ENCODE assay signal across 8 mouse cellular contexts in genomic region chr3:108165532-108166315, GRCm38 (mm10). TPM values are rescaled to one million over a fixed set of nuclear protein-coding genes. Genes with fewer than 3 reads are reported as not detected.
A peak's percentile ranks its signal among the peaks of the same experiment; 100 is the strongest.
DNase-seq lines count a peak whose midpoint lies in the region; ATAC-seq lines count a peak whose summit lies in the region.

No protein-coding gene starts in this region.

- no peak overlapping the region for H3K27ac ChIP-seq in liver, embryonic 16.5 days (ENCODE audit: low read length)
- no peak overlapping the region for H3K27ac ChIP-seq in liver, embryonic 11.5 days (ENCODE audit: low read depth, low read length)
- H3K27ac ChIP-seq in embryonic facial prominence, embryonic 11.5 days (replicated peaks; ENCODE audit: low read depth, low read length) = peak overlapping the region; percentile 65
- peak overlapping the region; percentile 57 for H3K27ac ChIP-seq in midbrain, embryonic 15.5 days

- H3K27me3 ChIP-seq in liver, embryonic 16.5 days (ENCODE audit: control insufficient read depth, insufficient read depth, low read depth, low read length) = no peaks in the 10 kb centered on the region; the same call in 1 of the 2 replicates
- H3K27me3 ChIP-seq in liver, embryonic 11.5 days (replicated peaks; ENCODE audit: control insufficient read depth, insufficient read depth, low read length) = no peaks in the 10 kb centered on the region
- H3K27me3 ChIP-seq in embryonic facial prominence, embryonic 11.5 days (ENCODE audit: control insufficient read depth, insufficient read depth, low read length) = no peaks in the 10 kb centered on the region
- no peaks in the 10 kb centered on the region for H3K27me3 ChIP-seq in midbrain, embryonic 15.5 days (replicated peaks)

- no peak for DNase-seq in liver, embryonic 11.5 days (ENCODE audit: low spot score)
- peak; percentile 33 for DNase-seq in embryonic facial prominence, embryonic 11.5 days (ENCODE audit: low spot score)
- peak; percentile 16 for DNase-seq in gastrocnemius, postnatal 25 days
- DNase-seq in natural killer cell, adult 2 months (ENCODE audit: low spot score in 2 of 2) = no peak
- no peak for DNase-seq in kidney, adult 9 months

- no peak overlapping the region for H3K9ac ChIP-seq in liver, embryonic 16.5 days (ENCODE audit: low read depth, low read length)
- no peak overlapping the region for H3K9ac ChIP-seq in liver, embryonic 11.5 days (ENCODE audit: low read depth, low read length)
- H3K9ac ChIP-seq in embryonic facial prominence, embryonic 11.5 days (replicated peaks; ENCODE audit: low read length) = peak overlapping the region; percentile 13
- H3K9ac ChIP-seq in midbrain, embryonic 15.5 days = no peak overlapping the region

- no peak overlapping the region for H3K4me2 ChIP-seq in liver, embryonic 16.5 days (ENCODE audit: low read depth, low read length)
- no peak overlapping the region for H3K4me2 ChIP-seq in liver, embryonic 11.5 days
- peak overlapping the region; percentile 23; the same call in 1 of the 2 replicates for H3K4me2 ChIP-seq in embryonic facial prominence, embryonic 11.5 days (ENCODE audit: low read depth, low read length)
- no peak overlapping the region for H3K4me2 ChIP-seq in midbrain, embryonic 15.5 days

- no peak overlapping the region for H3K4me3 ChIP-seq in liver, embryonic 16.5 days (ENCODE audit: low read depth, low read length)
- H3K4me3 ChIP-seq in liver, embryonic 11.5 days (ENCODE audit: low read depth, low read length) = no peak overlapping the region
- no peak overlapping the region for H3K4me3 ChIP-seq in embryonic facial prominence, embryonic 11.5 days (ENCODE audit: low read depth, low read length)
- no peak overlapping the region for H3K4me3 ChIP-seq in midbrain, embryonic 15.5 days

- WGBS in liver, embryonic 16.5 days (ENCODE audit: insufficient replicate concordance) = 53% methylated on average over 10 of the region's 10 CpGs
- WGBS in liver, embryonic 11.5 days = 57% methylated on average over 10 of the region's 10 CpGs
- 15% methylated on average over 10 of the region's 10 CpGs for WGBS in embryonic facial prominence, embryonic 11.5 days
- WGBS in midbrain, embryonic 15.5 days = 24% methylated on average over 10 of the region's 10 CpGs

- no peaks in the 10 kb centered on the region for H3K36me3 ChIP-seq in liver, embryonic 16.5 days (ENCODE audit: control insufficient read depth, insufficient read depth)
- H3K36me3 ChIP-seq in liver, embryonic 11.5 days (ENCODE audit: control insufficient read depth, insufficient read depth, low read length) = no peaks in the 10 kb centered on the region
- no peaks in the 10 kb centered on the region for H3K36me3 ChIP-seq in embryonic facial prominence, embryonic 11.5 days (replicated peaks; ENCODE audit: control insufficient read depth, insufficient read depth, low read depth, low read length)
- no peaks in the 10 kb centered on the region for H3K36me3 ChIP-seq in midbrain, embryonic 15.5 days (replicated peaks)

- no peaks in the 10 kb centered on the region for H3K4me1 ChIP-seq in liver, embryonic 16.5 days (ENCODE audit: control insufficient read depth, low read depth, low read length)
- H3K4me1 ChIP-seq in liver, embryonic 11.5 days (replicated peaks; ENCODE audit: control insufficient read depth, insufficient read depth, low read length) = no peaks in the 10 kb centered on the region
- H3K4me1 ChIP-seq in embryonic facial prominence, embryonic 11.5 days (ENCODE audit: control insufficient read depth, insufficient read depth, low read length) = peaks cover 16% of the 10 kb centered on the region
- peaks cover 30% of the 10 kb centered on the region for H3K4me1 ChIP-seq in midbrain, embryonic 15.5 days

- H3K9me3 ChIP-seq in liver, embryonic 16.5 days (replicated peaks; ENCODE audit: control insufficient read depth, low read length) = no peaks in the 10 kb centered on the region
- no peaks in the 10 kb centered on the region for H3K9me3 ChIP-seq in liver, embryonic 11.5 days (ENCODE audit: control insufficient read depth, low read length)
- no peaks in the 10 kb centered on the region for H3K9me3 ChIP-seq in embryonic facial prominence, embryonic 11.5 days (replicated peaks; ENCODE audit: control insufficient read depth, low read length)
- H3K9me3 ChIP-seq in midbrain, embryonic 15.5 days = no peaks in the 10 kb centered on the region

- ATAC-seq in liver, embryonic 16.5 days (ENCODE audit: low read depth) = peak; percentile 9; the same call in 1 of the 2 replicates
- no peak for ATAC-seq in liver, embryonic 11.5 days (replicated peaks; ENCODE audit: low FRiP score)
- peak; percentile 26; the same call in 1 of the 2 replicates for ATAC-seq in embryonic facial prominence, embryonic 11.5 days (replicated peaks; ENCODE audit: insufficient number of reproducible peaks, low FRiP score, low TSS enrichment, low read depth)
- ATAC-seq in midbrain, embryonic 15.5 days (replicated peaks) = peak; percentile 42
- ATAC-seq in cerebellum, adult (ENCODE audit: insufficient number of reproducible peaks, low FRiP score, low TSS enrichment) = no peak

RNA-seq across cellular contexts. Expression of gene Gpr61, which starts 11.0 kb away (rescaled TPM):
- 0.02 TPM in 1 of 2 replicates, not detected in the other for polyA plus RNA-seq in liver, embryonic 16.5 days (2015; fragmentation: Nextera tagmentation; extraction: Ambion mirVana)
- 0.07 TPM in 1 of 2 replicates, not detected in the other for polyA plus RNA-seq in liver, embryonic 11.5 days (2014; fragmentation: Nextera tagmentation; extraction: Ambion mirVana)
- polyA plus RNA-seq in embryonic facial prominence, embryonic 11.5 days (2014; fragmentation: Nextera tagmentation; extraction: Ambion mirVana) = 0.11 and 0.31 TPM in 2 replicates
- total RNA-seq in gastrocnemius, postnatal 25 days (2021) = not detected
- polyA plus RNA-seq in midbrain, embryonic 15.5 days (2015; fragmentation: Nextera tagmentation; extraction: Ambion mirVana) = 5.2 and 5.7 TPM in 2 replicates

RNA-seq across cellular contexts. Expression of gene Gnai3, which starts 19.8 kb away (rescaled TPM):
- 69.9 and 73.7 TPM in 2 replicates for polyA plus RNA-seq in liver, embryonic 16.5 days (2015; fragmentation: Nextera tagmentation; extraction: Ambion mirVana)
- 146 and 170 TPM in 2 replicates for polyA plus RNA-seq in liver, embryonic 11.5 days (2014; fragmentation: Nextera tagmentation; extraction: Ambion mirVana)
- polyA plus RNA-seq in embryonic facial prominence, embryonic 11.5 days (2014; fragmentation: Nextera tagmentation; extraction: Ambion mirVana) = 229 and 242 TPM in 2 replicates
- total RNA-seq in gastrocnemius, postnatal 25 days (2021) = 10 to 100 TPM; 11.4 to 11.7 TPM
- polyA plus RNA-seq in midbrain, embryonic 15.5 days (2015; fragmentation: Nextera tagmentation; extraction: Ambion mirVana) = 111 and 114 TPM in 2 replicates

RNA-seq across cellular contexts. Expression of gene Amigo1, which starts 20.4 kb away (rescaled TPM):
- polyA plus RNA-seq in liver, embryonic 16.5 days (2015; fragmentation: Nextera tagmentation; extraction: Ambion mirVana) = 0.61 and 0.64 TPM in 2 replicates
- 0.88 and 1.5 TPM in 2 replicates for polyA plus RNA-seq in liver, embryonic 11.5 days (2014; fragmentation: Nextera tagmentation; extraction: Ambion mirVana)
- polyA plus RNA-seq in embryonic facial prominence, embryonic 11.5 days (2014; fragmentation: Nextera tagmentation; extraction: Ambion mirVana) = 2.8 and 3.1 TPM in 2 replicates
- total RNA-seq in gastrocnemius, postnatal 25 days (2021) = 10 to 100 TPM; 21.3 to 23.3 TPM
- polyA plus RNA-seq in midbrain, embryonic 15.5 days (2015; fragmentation: Nextera tagmentation; extraction: Ambion mirVana) = 14.4 and 14.7 TPM in 2 replicates

RNA-seq across cellular contexts. Expression of gene Cyb561d1, which starts 35.3 kb away (rescaled TPM):
- polyA plus RNA-seq in liver, embryonic 16.5 days (2015; fragmentation: Nextera tagmentation; extraction: Ambion mirVana) = 1.9 TPM in 2 replicates
- polyA plus RNA-seq in liver, embryonic 11.5 days (2014; fragmentation: Nextera tagmentation; extraction: Ambion mirVana) = 2.3 and 2.8 TPM in 2 replicates
- polyA plus RNA-seq in embryonic facial prominence, embryonic 11.5 days (2014; fragmentation: Nextera tagmentation; extraction: Ambion mirVana) = 1.4 and 1.6 TPM in 2 replicates
- total RNA-seq in gastrocnemius, postnatal 25 days (2021) = 1 to 10 TPM; 2.7 TPM
- 4.1 and 4.6 TPM in 2 replicates for polyA plus RNA-seq in midbrain, embryonic 15.5 days (2015; fragmentation: Nextera tagmentation; extraction: Ambion mirVana)

RNA-seq across cellular contexts. Expression of gene Atxn7l2, which starts 45.0 kb away (rescaled TPM):
- polyA plus RNA-seq in liver, embryonic 16.5 days (2015; fragmentation: Nextera tagmentation; extraction: Ambion mirVana) = 2.0 and 2.1 TPM in 2 replicates
- 8.7 and 8.9 TPM in 2 replicates for polyA plus RNA-seq in liver, embryonic 11.5 days (2014; fragmentation: Nextera tagmentation; extraction: Ambion mirVana)
- polyA plus RNA-seq in embryonic facial prominence, embryonic 11.5 days (2014; fragmentation: Nextera tagmentation; extraction: Ambion mirVana) = 17.6 and 19.0 TPM in 2 replicates
- total RNA-seq in gastrocnemius, postnatal 25 days (2021) = 1 to 10 TPM; 6.1 to 6.5 TPM
- polyA plus RNA-seq in midbrain, embryonic 15.5 days (2015; fragmentation: Nextera tagmentation; extraction: Ambion mirVana) = 26.4 and 26.8 TPM in 2 replicates

Comparison
In these comparisons a context has a peak if more than half of its experiments do, and no peak if none do; other contexts are left out.
1. ATAC-seq: peak in liver, embryonic 16.5 days (single experiment), embryonic facial prominence, embryonic 11.5 days (single experiment) and midbrain, embryonic 15.5 days (single experiment); none in liver, embryonic 11.5 days (single experiment) and cerebellum, adult (single experiment).
2. H3K27ac ChIP-seq: peak in embryonic facial prominence, embryonic 11.5 days (single experiment) and midbrain, embryonic 15.5 days (single experiment); none in liver, embryonic 16.5 days (single experiment) and liver, embryonic 11.5 days (single experiment).
3. DNase-seq: peak in embryonic facial prominence, embryonic 11.5 days (single experiment) and gastrocnemius, postnatal 25 days (single experiment); none in liver, embryonic 11.5 days (single experiment), natural killer cell, adult 2 months (0 of 2) and kidney, adult 9 months (single experiment).